Mouse (Mus musculus) liver, postnatal 0 days (tissue): Measurements from ENCODE around the gene Ednrb. TPM values are rescaled to one million over a fixed set of nuclear protein-coding genes. Genes with fewer than 3 reads are reported as not detected.
A peak's percentile ranks its signal among the peaks of the same experiment; 100 is the strongest.

Experiments used
- ATAC-seq: fragments of 200-750 bp; cut with Nextera tagmentation; 2 replicates; pipeline ENCODE4 v1.8.0; 2017; ENCODE audit warnings: mild to moderate bottlenecking, moderate library complexity
- DNase-seq: peaks from one replicate; pipeline ENCODE4 v3.0.0-alpha.2; 2016
- H3K27ac ChIP-seq: fragments of 300-500 bp; sonication (generic); 2 replicates; pipeline ENCODE4 v1.5.1; 2014; ENCODE audit warnings: antibody characterized with exemption, moderate library complexity, mild to moderate bottlenecking, low read depth
- H3K27me3 ChIP-seq: fragments of 300-500 bp; sonication (generic); 2 replicates; pipeline ENCODE4 v1.6.1; 2014; ENCODE audit warnings: low read length, control low read depth, mixed read lengths; ENCODE audit not compliant: insufficient read depth
- H3K36me3 ChIP-seq: fragments of 300-500 bp; sonication (generic); replicated peaks from 2 replicates; pipeline ENCODE4 v1.6.1; 2014; ENCODE audit warnings: mild to moderate bottlenecking, control low read depth, low read length, moderate library complexity, mixed read lengths; ENCODE audit not compliant: insufficient read depth
- H3K4me1 ChIP-seq: fragments of 300-500 bp; sonication (generic); 2 replicates; pipeline ENCODE4 v1.6.1; 2014; ENCODE audit warnings: antibody characterized with exemption, mild to moderate bottlenecking, control low read depth; ENCODE audit not compliant: insufficient read depth
- H3K4me2 ChIP-seq: fragments of 300-500 bp; sonication (generic); 2 replicates; pipeline ENCODE4 v1.6.1; 2014; ENCODE audit warnings: low read depth, mild to moderate bottlenecking, low read length, moderate library complexity, mixed read lengths
- H3K4me3 ChIP-seq: fragments of 300-500 bp; sonication (generic); 2 replicates; pipeline ENCODE4 v1.5.1; 2014; ENCODE audit warnings: low read depth, low read length
- H3K9ac ChIP-seq: fragments of 300-500 bp; sonication (generic); replicated peaks from 2 replicates; pipeline ENCODE4 v1.6.1; 2014; ENCODE audit warnings: mild to moderate bottlenecking, moderate library complexity
- H3K9me3 ChIP-seq: fragments of 300-500 bp; sonication (generic); 2 replicates; pipeline ENCODE4 v1.6.1; 2016; ENCODE audit warnings: mild to moderate bottlenecking, control low read depth, low read length, mixed read lengths
- CTCF ChIP-seq: sonication (generic); IDR thresholded peaks from 2 replicates; pipeline ENCODE4 v1.5.1; 2016; ENCODE audit warnings: antibody characterized with exemption, low read depth
- EP300 ChIP-seq: IDR thresholded peaks from 2 replicates; pipeline ENCODE4 v1.6.1; 2016; ENCODE audit warnings: antibody characterized with exemption, low read depth, mild to moderate bottlenecking
- WGBS: fragments of 180-500 bp; shearing (Covaris S2); extraction: QIAGEN DNeasy Blood & Tissue Kit; methylation state at CpG from one replicate; pipeline ENCODE4 v1.1.7; 2014; ENCODE audit not compliant: insufficient replicate concordance; 5-methylcytosine and 5-hydroxymethylcytosine counted together
- polyA plus RNA-seq: library from polyadenylated mRNA; unstranded; fragments of >200 nt; fragmentation: Nextera tagmentation; extraction: Ambion mirVana; gene quantifications from 2 replicates; pipeline ENCODE4 v1.2.1, GENCODE M21; 2015

Ednrb gene
- polyA plus RNA-seq, result 7.9 and 10.0 TPM in 2 replicates

- ATAC-seq (no peak), DNase-seq (peak; percentile 18)
- H3K36me3 ChIP-seq, result no peaks in the 10 kb centered on the region
- peak within 1 kb of the TSS; percentile 38; the same call in 1 of the 2 replicates for H3K9ac ChIP-seq
- H3K9me3 ChIP-seq, result no peaks in the 10 kb centered on the region
- H3K27me3 ChIP-seq, result peaks cover 12% of the 10 kb centered on the region
- H3K27ac ChIP-seq, result peak within 1 kb of the TSS; percentile 18
- no peaks in the 10 kb centered on the region for H3K4me1 ChIP-seq
- peak within 1 kb of the TSS; percentile 63 for H3K4me2 ChIP-seq
- TF ChIP-seq EP300 (no peak), CTCF (no peak)
- peak within 1 kb of the TSS; percentile 42 for H3K4me3 ChIP-seq
- 3% methylated on average over 24 of the region's 24 CpGs for WGBS
These were observed at the start of gene Ednrb for GRCm38 (mm10) chr14:103844011-103844549. Ednrb (minus strand) TSS chr14:103844402.

DNA sequence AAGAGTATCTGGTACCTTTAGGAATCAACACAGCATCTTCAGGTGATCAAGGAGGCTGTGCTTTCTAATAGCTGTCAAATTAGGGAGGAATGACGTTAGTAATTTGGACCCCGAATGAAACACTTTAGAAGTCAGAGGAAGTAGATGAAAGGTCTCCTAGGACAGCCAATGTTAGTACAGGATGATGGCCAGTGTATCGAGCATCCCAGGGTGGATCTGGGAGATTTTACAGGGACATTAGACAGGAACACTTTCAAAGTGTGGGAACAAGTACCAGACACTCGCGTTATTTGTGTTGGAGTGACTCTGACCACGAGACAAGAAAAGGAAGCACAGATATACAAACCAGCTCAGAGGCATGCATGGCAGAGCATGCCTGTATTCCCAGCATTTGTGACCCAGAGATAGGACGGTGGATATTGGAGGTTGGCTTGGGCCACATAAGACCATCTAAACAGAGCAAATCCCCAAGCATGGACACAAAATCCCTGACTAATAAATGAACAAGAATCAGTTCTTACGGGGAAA lies 48.3 kb upstream of the Ednrb start:
- Histone ChIP-seq H3K9me3 (no peaks in the 10 kb centered on the region), H3K9ac (no peak overlapping the region), H3K36me3 (no peaks in the 10 kb centered on the region), H3K4me1 (no peaks in the 10 kb centered on the region), H3K27ac (no peak overlapping the region), H3K4me2 (no peak overlapping the region), H3K27me3 (no peaks in the 10 kb centered on the region), H3K4me3 (no peak overlapping the region)
- WGBS, result 70% methylated on average over 8 of the region's 8 CpGs
- TF ChIP-seq EP300, result no peak
- TF ChIP-seq CTCF, result no peak
- ATAC-seq (no peak), DNase-seq (no peak)

- TF ChIP-seq CTCF, result no peak
- no peak for TF ChIP-seq EP300
- 52% methylated on average over 4 of the region's 4 CpGs for WGBS
- Histone ChIP-seq H3K27ac (no peak overlapping the region), H3K4me1 (no peaks in the 10 kb centered on the region), H3K9ac (no peak overlapping the region), H3K4me3 (no peak overlapping the region), H3K9me3 (no peaks in the 10 kb centered on the region), H3K27me3 (no peaks in the 10 kb centered on the region), H3K36me3 (no peaks in the 10 kb centered on the region), H3K4me2 (no peak overlapping the region)
- ATAC-seq (no peak), DNase-seq (no peak)
These were observed 46.6 kb upstream of the Ednrb start for GRCm38 (mm10) chr14:103890761-103891160.

GRCm38 (mm10) chr14:103884892-103885575 lies 40.8 kb upstream of the Ednrb start:
- no peaks in the 10 kb centered on the region for H3K36me3 ChIP-seq
- H3K27me3 ChIP-seq, result no peaks in the 10 kb centered on the region
- WGBS, result 44% methylated on average over 7 of the region's 7 CpGs
- no peak overlapping the region for H3K9ac ChIP-seq
- TF ChIP-seq EP300 (peak; percentile 61), CTCF (no peak)
- no peak overlapping the region for H3K4me2 ChIP-seq
- DNase-seq (no peak), ATAC-seq (peak; percentile 79)
- H3K27ac ChIP-seq, result no peak overlapping the region
- no peaks in the 10 kb centered on the region for H3K9me3 ChIP-seq
- no peak overlapping the region for H3K4me3 ChIP-seq
- no peaks in the 10 kb centered on the region for H3K4me1 ChIP-seq

DNA sequence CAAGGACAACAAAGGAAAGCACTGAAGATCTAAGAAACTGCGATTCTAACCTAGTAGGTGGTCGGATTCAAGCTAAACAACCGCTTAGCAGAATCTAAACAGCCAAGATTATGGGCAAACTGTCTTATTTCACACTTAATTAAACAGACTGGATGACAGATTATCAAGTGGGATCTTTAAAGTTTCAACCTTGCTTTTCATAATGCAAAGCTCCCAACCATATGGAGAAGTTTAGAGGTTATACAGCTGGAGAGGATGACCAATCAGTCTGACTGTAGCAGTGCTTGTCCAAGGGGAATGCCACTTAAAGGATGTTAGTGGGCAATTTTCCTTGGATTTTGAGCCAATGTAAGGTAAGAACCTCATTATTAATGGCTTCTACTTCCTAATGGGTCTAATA lies 38.7 kb upstream of the Ednrb start:
- H3K27me3 ChIP-seq, result no peaks in the 10 kb centered on the region
- H3K4me3 ChIP-seq, result no peak overlapping the region
- H3K36me3 ChIP-seq, result no peaks in the 10 kb centered on the region
- no peak overlapping the region for H3K27ac ChIP-seq
- no peak overlapping the region for H3K9ac ChIP-seq
- WGBS, result 77% methylated on average over 3 of the region's 3 CpGs
- TF ChIP-seq EP300 (no peak), CTCF (no peak)
- ATAC-seq (no peak), DNase-seq (no peak)
- no peak overlapping the region for H3K4me2 ChIP-seq
- H3K9me3 ChIP-seq, result no peaks in the 10 kb centered on the region
- H3K4me1 ChIP-seq, result no peaks in the 10 kb centered on the region

DNA sequence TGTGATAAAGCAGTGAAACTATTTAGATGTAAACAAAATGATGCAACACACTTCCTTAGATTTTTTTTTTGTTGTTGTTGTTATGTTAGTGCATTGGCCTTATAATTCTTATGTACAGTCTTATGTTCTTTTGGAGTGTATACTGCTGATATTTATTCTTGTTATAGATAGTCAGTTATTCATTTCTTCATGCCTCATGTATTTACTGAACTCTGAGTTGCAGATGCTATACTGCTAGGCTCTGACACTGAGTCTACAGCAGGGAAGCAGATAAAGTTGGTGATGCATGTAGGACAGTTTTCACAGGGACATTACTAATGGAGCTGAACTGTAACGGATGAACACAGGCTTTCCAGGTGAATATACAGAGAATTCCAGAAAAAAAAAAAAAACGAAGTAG lies 32.9 kb upstream of the Ednrb start:
- DNase-seq (no peak), ATAC-seq (no peak)
- TF ChIP-seq CTCF (no peak), EP300 (no peak)
- H3K4me2 ChIP-seq, result no peak overlapping the region
- no peak overlapping the region for H3K9ac ChIP-seq
- H3K27me3 ChIP-seq, result no peaks in the 10 kb centered on the region
- no peak overlapping the region for H3K27ac ChIP-seq
- H3K36me3 ChIP-seq, result no peaks in the 10 kb centered on the region
- H3K4me1 ChIP-seq, result no peaks in the 10 kb centered on the region
- H3K9me3 ChIP-seq, result no peaks in the 10 kb centered on the region
- 75% methylated on average over 2 of the region's 2 CpGs for WGBS
- no peak overlapping the region for H3K4me3 ChIP-seq
